In the genomic region with DNA sequence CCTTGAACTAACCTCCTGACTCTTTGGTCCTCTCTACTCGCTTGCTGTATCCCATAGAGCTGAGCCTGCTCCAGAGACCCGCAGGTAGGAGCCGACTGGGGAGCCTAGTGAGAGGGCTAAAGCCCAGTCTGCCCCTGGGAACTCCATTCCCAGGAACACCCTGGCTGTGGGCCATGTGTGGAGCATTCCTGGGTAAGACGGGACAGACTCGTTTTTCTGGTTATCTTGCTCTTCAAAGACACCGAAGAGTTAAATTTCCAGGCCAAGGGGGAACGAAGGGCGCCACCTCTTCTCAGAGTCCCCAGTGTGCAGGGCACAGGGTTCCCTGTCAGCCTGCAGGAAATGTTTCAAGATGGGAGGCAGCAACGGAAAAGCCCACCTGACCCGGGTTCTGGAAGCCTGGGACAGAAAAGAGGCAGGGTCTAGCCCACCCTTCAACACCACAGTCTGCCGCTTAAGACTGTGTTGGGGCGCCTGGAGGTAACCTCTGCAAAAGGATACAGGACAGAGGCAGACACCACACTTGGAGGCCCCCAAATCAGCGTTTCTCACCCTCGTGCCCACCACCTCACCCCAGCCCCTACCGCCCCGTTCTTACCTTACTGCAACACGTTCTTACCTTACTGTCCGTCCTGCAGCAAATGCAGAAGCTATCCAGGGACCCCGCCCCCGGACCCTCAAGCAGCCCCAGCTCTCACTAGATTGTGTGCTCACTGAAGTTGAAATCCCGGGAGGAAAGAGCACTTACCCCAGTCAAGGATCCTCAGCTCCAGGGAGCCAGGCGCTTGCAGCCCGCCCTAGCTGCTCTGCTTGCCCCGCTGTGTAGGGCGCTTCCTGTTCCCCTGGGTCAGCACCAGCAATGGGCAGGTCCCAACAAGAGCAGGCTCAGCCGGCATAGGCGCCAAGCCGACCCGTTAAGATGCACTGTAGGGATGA, we compare ENCODE assay signal across 13 mouse cellular contexts. TPM values are rescaled to one million over a fixed set of nuclear protein-coding genes. Genes with fewer than 3 reads are reported as not detected.
DNase-seq lines count a peak whose midpoint lies in the region; ATAC-seq and TF ChIP-seq lines count a peak whose summit lies in the region.
"Had no signal": no experiment of that assay in that cellular context is flagged by ENCODE, and none has a peak within 500 bp of the region (broad histone marks: within the 10 kb centered on the region; RNA-seq: fewer than 3 reads in every experiment).

No protein-coding gene starts in this region.

- ATAC-seq in embryonic facial prominence, embryonic 15.5 days (ENCODE audit: insufficient number of reproducible peaks, low FRiP score, low TSS enrichment, low read depth), result no peak; the same call in 1 of the 2 replicates
- peak; percentile 77 for ATAC-seq in lung, embryonic 14.5 days (ENCODE audit: insufficient read depth)
- ATAC-seq: forebrain, postnatal 0 days had no signal

- no peaks in the 10 kb centered on the region for H3K36me3 ChIP-seq in kidney, adult 2 months (ENCODE audit: control insufficient read depth, insufficient read depth, low read length)
- peaks cover 5% of the 10 kb centered on the region; the same call in 1 of the 2 replicates for H3K36me3 ChIP-seq in embryonic facial prominence, embryonic 15.5 days
- H3K36me3 ChIP-seq in lung, embryonic 14.5 days (ENCODE audit: insufficient read depth), result no peaks in the 10 kb centered on the region
- H3K36me3 ChIP-seq: neural tube, embryonic 13.5 days had no signal

- peak; percentile 16 for DNase-seq in kidney, postnatal 14 days
- DNase-seq in kidney, adult 2 months, result no peak
- peak; percentile 82 for DNase-seq in lung, embryonic 14.5 days
- DNase-seq in urinary bladder, postnatal 36 days (ENCODE audit: low spot score in 2 of 2), result peak; percentile 52 to 63
- no peak for DNase-seq in thymus, postnatal 36 days
- no peak for DNase-seq in natural killer cell, adult 2 months (ENCODE audit: low spot score in 2 of 2)
- DNase-seq: adrenal gland, postnatal 25 days; cerebellum, postnatal 10 days; forebrain, postnatal 0 days; right cerebral cortex, postnatal 14 days; thymus, adult 2 months had no signal

- 27% methylated on average over 29 of the region's 29 CpGs for WGBS in kidney, adult 2 months
- 15% methylated on average over 29 of the region's 29 CpGs for WGBS in embryonic facial prominence, embryonic 15.5 days
- WGBS in lung, embryonic 14.5 days, result 14% methylated on average over 29 of the region's 29 CpGs

- no peaks in the 10 kb centered on the region for H3K27me3 ChIP-seq in kidney, adult 2 months (replicated peaks; ENCODE audit: control insufficient read depth, insufficient read depth, low read length)
- no peaks in the 10 kb centered on the region for H3K27me3 ChIP-seq in embryonic facial prominence, embryonic 15.5 days
- no peaks in the 10 kb centered on the region for H3K27me3 ChIP-seq in lung, embryonic 14.5 days (ENCODE audit: insufficient read depth, low read length)
- H3K27me3 ChIP-seq: neural tube, embryonic 13.5 days had no signal

- H3K9me3 ChIP-seq in embryonic facial prominence, embryonic 15.5 days (replicated peaks), result no peaks in the 10 kb centered on the region
- no peaks in the 10 kb centered on the region for H3K9me3 ChIP-seq in lung, embryonic 14.5 days (ENCODE audit: low read depth, low read length)
- H3K9me3 ChIP-seq: neural tube, embryonic 13.5 days had no signal

- TF ChIP-seq POLR2A in kidney, adult 2 months (IDR thresholded peaks at IDR 0.05; ENCODE audit: low read depth, low read length), result no peak

- no peaks in the 10 kb centered on the region for H3K4me1 ChIP-seq in kidney, adult 2 months (ENCODE audit: control insufficient read depth, insufficient read depth, low read length)
- H3K4me1 ChIP-seq in embryonic facial prominence, embryonic 15.5 days, result peaks cover 21% of the 10 kb centered on the region; the same call in 1 of the 2 replicates
- H3K4me1 ChIP-seq in lung, embryonic 14.5 days (ENCODE audit: insufficient read depth), result no peaks in the 10 kb centered on the region
- H3K4me1 ChIP-seq: neural tube, embryonic 13.5 days had no signal

- no peak overlapping the region for H3K9ac ChIP-seq in embryonic facial prominence, embryonic 15.5 days
- H3K9ac ChIP-seq in lung, embryonic 14.5 days, result no peak overlapping the region; the same call in 1 of the 2 replicates
- H3K9ac ChIP-seq: forebrain, postnatal 0 days; neural tube, embryonic 13.5 days had no signal

- H3K4me3 ChIP-seq in kidney, adult 2 months (ENCODE audit: insufficient read depth, low read depth, low read length), result no peak overlapping the region
- peak overlapping the region; percentile 24 for H3K4me3 ChIP-seq in embryonic facial prominence, embryonic 15.5 days (replicated peaks)
- H3K4me3 ChIP-seq in lung, embryonic 14.5 days (ENCODE audit: low read depth, low read length), result no peak overlapping the region
- H3K4me3 ChIP-seq: neural tube, embryonic 13.5 days had no signal

- no peak for TF ChIP-seq CTCF in kidney, adult 2 months (conservative IDR thresholded peaks at IDR 0.05; ENCODE audit: insufficient read depth, insufficient read length, low read depth, low read length)
- TF ChIP-seq CTCF in lung, embryonic 14.5 days (IDR thresholded peaks at IDR 0.05; ENCODE audit: low read depth), result no peak

- H3K4me2 ChIP-seq in embryonic facial prominence, embryonic 15.5 days (replicated peaks), result peak overlapping the region; percentile 30
- H3K4me2 ChIP-seq in lung, embryonic 14.5 days, result peak overlapping the region; percentile 42
- H3K4me2 ChIP-seq: neural tube, embryonic 13.5 days had no signal

- H3K27ac ChIP-seq in kidney, adult 2 months (ENCODE audit: insufficient read depth, low read depth, low read length), result no peak overlapping the region
- peak overlapping the region; percentile 35; the same call in 1 of the 2 replicates for H3K27ac ChIP-seq in embryonic facial prominence, embryonic 15.5 days (replicated peaks)
- peak overlapping the region; percentile 75; the same call in 1 of the 2 replicates for H3K27ac ChIP-seq in lung, embryonic 14.5 days (ENCODE audit: low read depth)
- H3K27ac ChIP-seq: neural tube, embryonic 13.5 days had no signal

RNA-seq across cellular contexts. Expression of gene Fat2, which starts 22.3 kb away (rescaled TPM):
- 0.06 and 0.11 TPM in 2 replicates for polyA plus RNA-seq in kidney, adult 2 months (2012; rRNA removed)
- 1.1 and 1.6 TPM in 2 replicates for polyA plus RNA-seq in embryonic facial prominence, embryonic 15.5 days (2015; fragmentation: Nextera tagmentation; extraction: Ambion mirVana)
- polyA plus RNA-seq in lung, embryonic 14.5 days (2014; fragmentation: Nextera tagmentation; extraction: Ambion mirVana), result 0.29 and 0.53 TPM in 2 replicates

Comparison
In these comparisons a context has a peak if more than half of its experiments do, and no peak if none do; other contexts are left out.
1. DNase-seq: peak in kidney, postnatal 14 days (single experiment), lung, embryonic 14.5 days (single experiment) and urinary bladder, postnatal 36 days (2 of 2); none in kidney, adult 2 months (single experiment), thymus, postnatal 36 days (0 of 2) and natural killer cell, adult 2 months (0 of 2).